Mouse (Mus musculus): ENCODE measurements around the gene Fut11.
A peak's percentile ranks its signal among the peaks of the same experiment; 100 is the strongest.
"Not testable (repeated sequence)": the region's sequence is repeated elsewhere in the genome, so short reads cannot be mapped to it uniquely, and the experiment has no call there.

Gene Fut11

DNA sequence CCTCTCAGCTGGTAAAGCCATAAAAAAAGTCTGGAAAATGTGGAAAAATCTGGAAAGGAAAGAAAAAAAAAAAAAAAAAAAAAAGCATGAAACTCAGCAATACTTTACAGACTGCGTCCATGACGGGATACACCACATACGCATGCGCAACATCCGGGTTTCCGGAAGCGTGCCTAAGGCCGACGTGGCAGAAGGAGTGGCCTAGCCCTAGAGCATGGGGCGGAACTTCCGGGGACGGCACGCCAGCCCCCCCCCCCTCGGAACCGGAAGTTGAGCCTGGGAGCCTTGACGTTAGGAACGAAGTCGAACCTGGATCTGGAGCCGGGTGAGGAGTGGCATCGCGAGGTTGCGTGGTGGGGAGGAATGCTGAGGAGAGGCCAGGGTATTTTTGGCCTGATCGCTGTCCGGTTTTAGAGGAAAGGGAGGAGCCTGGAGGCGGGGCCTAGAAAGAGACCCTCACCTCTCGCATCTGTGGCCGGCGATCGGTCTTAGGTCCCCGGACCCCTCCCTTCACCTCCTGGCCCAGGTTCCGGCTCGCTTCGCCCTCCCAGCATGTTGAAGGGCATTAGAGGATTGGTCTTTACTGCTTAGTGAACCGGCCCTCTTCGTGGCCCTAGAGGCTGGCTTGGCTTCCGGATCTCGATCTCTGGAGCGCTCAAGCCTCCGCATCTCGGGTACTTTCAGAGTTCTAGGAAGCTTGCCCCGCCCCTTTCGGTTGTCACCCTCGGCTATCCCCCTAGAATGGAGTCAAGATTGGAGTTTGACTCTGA is 20.5 kb upstream of the Fut11 start, which contains the start of gene Sec24c:
Gene Sec24c, plus strand, starts transcription at position 245 of the 770 bp plus-strand sequence.
- peak; percentile 97 for DNase-seq (ENCODE audit: low spot score)

DNA sequence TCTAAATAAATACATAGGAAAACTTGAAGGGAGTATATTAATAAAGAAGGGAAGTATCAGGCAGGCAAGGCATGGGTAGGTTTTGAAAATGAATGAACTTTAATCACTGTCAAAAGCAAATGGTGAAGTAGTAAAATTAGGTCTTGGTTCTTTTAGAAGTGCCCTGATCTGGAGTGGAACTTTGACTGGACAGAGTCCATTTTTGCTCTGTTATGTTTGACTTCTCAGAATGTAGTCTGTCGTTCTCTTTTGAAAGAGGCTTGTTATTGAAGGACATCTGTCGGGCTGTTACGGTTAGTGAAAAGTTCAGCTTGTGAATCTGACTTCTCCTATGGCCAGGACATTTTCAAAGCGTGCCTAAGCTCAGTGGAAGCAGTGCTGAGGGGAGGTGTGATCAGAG is 16.9 kb upstream of the Fut11 start:
- no peak for DNase-seq (ENCODE audit: low spot score)

DNA sequence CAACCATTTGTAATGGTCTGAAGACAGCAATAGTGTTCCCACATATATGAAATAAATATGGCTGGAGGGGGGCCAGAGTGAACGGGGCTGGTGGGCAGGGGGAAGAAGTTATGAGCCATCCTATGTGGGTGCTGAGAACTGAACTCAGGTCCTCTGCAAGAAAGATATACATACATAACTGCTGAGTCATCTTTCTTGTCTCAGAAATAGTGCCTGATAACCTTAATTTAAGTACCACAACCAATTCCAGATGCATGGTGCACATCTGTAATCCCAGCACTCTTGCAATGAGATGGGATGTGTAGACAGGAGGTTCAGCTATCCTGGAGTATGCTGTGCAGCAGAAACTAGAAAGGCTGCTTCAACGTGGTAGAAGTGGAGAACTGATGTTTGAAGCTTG is 13.0 kb upstream of the Fut11 start:
- no peak for DNase-seq (ENCODE audit: low spot score)

DNA sequence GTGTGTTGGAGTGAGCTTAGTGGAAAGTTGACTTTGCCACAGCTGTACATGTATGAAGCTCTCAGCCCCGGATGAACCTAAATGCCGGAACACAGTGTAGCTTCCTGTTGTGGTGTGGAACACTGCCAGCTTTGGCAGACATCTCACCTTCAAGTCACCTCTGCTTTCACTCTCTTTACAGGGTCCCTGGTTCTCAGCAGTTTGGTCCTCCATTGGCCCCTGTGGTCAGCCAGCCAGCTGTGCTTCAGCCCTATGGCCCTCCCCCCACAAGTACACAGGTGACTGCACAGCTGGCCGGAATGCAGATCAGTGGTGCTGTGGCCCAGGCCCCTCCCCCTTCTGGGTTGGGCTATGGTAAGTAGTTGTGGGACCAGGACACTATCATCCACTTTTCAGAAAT is 12.3 kb upstream of the Fut11 start:
- peak; percentile 29 for DNase-seq (ENCODE audit: low spot score)

DNA sequence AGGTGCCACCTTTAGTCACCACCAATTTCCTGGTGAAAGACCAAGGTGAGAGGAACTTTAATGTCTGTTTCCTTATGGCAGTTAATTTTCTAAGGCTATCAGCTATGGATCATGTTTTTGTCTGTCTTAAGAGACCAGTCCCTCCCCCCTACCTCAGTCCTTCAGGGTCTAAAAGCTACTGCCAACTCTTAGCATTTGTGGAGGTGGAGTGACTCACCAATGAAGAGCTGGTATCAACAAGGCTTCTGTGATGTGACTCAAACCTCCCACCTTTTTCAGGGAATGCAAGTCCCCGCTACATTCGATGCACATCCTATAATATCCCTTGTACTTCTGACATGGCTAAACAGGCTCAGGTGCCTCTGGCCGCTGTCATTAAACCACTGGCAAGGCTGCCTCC is 8.2 kb upstream of the Fut11 start:
- no peak for DNase-seq (ENCODE audit: low spot score)

DNA sequence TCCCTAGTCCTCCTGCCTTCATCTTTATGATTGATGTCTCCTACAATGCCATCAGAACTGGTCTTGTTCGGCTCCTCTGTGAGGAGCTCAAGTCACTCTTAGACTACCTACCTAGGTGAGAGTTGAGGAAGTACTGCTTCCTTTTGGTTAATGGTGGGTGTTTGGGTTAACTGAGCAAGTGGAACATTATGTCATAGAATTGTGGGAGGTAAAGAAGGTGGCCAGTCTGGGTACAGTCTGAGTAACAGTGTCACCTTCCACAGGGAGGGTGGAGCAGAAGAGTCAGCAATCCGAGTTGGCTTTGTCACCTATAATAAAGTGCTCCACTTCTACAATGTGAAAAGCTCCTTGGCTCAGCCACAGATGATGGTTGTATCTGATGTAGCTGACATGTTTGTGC is 5.8 kb upstream of the Fut11 start:
- DNase-seq (ENCODE audit: low spot score) = no peak

DNA sequence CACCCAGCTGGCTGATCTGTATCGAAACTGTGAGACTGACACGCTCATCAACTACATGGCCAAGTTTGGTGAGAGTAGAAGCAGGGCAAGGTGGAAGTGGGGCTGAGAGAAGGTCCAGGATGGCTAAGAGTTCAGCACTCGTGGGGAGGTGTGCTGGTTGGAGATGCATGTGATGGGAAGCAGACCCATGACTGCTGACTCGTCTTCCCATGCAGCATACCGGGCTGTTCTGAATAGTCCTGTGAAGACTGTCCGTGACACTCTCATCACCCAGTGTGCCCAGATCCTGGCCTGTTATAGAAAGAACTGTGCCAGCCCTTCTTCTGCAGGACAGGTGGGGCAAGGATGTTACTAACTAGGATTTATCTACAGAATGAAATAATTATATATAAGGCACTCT is 3.0 kb upstream of the Fut11 start:
- no peak for DNase-seq (ENCODE audit: low spot score)

DNA sequence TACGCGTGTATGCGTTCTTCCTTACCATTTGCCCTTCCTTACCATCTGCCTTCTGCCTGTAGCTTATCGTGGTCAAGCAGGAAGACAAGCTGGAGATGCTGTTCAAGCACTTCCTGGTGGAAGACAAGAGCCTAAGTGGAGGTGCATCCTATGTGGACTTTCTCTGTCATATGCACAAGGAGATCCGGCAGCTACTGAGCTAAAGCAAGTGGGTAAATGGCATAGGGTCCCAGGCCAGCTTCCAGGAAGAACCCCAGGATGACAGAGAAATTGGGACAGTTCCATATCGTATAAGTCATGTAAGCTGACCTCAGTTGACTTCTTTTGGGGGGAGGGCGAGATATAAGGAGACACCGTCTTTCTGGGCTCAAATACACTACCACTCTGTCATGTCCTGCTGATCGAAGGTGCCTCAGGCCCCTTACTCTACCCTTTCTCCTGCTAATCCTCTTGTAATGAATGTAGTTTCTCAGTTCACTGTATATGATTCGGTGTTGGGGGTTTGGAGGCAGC is 1.1 kb upstream of the Fut11 start:
- DNase-seq (ENCODE audit: low spot score) = no peak

DNA sequence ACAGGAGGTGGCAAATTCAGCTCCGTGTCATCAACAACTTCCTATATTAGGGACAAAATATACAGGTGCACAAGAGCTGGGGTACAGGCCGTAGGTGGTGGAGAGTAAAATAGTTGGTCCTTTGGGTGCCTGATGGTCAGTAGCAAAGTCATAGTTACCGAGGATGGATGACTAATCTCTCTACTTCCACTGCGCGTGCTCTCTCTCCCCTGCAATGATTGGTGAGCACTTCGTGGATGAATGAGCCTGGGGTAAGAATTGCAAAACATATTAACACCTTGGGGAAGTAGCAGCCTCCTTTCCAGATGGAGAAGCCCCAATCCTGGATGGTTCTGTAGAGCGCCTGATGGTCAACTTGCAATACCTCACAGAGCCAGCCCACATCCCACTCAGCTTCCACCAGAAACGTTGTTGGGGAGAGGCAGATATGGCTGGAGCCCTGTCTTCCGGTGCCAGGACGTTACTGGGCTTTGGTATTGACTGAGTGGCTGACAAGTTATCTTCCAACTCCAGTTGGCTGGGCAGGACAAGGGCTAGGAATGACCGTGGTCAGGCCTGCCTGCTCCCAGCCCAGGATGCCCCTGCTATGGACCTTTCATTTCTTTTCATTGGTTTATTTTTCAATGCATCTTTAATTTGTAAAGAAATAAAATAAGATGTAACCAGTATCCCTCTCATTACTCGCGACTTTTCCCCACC is 434 bp upstream of the Fut11 start:
- DNase-seq (ENCODE audit: low spot score) = no peak

DNA sequence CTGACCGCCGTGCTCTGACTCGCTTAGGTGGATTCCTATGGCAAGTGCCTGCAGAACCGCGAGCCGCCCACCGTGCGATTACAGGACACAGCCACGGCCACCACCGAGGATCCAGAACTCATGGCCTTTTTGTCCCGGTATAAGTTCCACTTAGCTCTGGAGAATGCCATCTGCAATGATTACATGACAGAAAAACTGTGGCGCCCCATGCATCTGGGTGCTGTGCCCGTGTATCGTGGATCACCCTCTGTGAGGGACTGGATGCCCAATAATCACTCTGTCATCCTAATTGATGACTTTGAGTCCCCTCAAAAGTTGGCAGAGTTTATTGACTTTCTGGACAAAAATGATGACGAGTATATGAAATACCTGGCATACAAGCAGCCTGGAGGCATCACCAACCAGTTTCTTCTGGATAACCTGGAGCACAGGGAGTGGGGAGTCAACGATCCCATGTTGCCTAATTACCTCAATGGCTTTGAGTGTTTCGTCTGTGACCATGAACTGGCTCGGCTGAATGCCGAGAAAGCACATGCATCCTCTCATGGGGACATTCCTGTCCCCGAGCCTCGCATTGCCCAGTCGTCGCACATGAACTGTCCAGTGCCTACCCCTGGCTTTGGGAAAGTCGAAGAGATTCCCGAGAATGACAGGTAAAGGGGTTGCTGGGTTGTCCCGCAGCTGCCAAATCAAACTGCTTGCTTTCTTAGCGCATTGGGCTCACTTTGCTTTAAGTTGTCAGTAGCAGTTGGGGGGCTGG is 1.2 kb downstream of the Fut11 start:
- DNase-seq (ENCODE audit: low spot score) = no peak

DNA sequence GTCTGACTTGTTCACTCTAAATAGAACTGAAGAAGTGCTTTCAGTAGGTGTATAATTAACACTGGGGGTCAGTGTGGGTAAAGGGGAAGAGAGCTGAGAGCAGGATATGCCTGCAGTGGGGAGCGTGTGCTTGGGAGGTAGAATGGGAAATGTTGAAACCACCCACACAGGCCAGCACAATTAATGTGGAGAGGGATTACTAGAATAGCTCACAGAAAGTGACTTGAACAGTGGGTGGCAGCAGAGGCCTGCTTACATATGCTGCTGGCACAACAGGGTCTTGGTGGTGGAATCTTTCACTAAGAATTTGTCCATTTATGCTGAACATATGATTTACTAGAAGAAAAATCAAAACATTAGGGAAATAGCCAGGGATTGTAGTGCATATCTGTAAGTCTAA is 2.2 kb downstream of the Fut11 start:
- no peak for DNase-seq (ENCODE audit: low spot score)

DNA sequence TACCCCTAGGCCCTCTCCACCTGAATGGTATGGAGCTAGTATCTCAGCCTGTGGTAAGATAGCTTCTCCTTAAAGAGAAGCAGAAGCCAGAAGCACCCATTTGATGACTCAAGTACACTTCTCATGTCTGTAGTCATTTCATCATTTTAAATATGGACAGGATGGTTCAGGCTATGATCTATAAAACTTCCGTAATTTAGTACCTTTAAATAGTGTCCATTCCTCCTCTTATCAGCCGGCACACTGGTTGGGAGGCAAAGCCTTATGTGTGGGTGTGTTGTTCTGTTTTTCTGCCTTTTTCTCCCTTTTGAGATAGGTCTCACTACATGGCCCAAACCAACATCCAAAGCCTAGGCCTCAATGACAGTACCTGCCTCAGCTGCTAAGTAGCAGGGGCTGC is 3.7 kb downstream of the Fut11 start:
- DNase-seq (ENCODE audit: low spot score) = no peak

DNA sequence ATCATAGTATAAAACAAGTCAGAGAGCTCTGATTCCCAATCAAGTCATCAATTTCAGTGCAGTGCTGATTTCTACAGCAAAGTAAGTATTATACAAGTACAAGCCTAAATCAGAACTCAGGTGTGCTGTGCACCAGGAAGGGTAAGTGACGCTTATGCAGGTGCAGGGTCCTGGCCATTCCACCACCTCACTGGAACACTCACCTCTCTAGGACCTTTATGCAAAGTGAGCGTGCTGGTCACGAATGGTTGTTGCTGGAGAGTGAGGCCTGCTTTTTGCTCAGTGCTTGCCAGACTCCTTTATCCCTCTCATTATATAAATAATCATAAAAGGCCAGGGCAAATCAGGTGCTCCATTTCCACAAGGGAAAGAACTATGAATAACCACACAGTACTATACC is 5.6 kb downstream of the Fut11 start:
- no peak for DNase-seq (ENCODE audit: low spot score)

DNA sequence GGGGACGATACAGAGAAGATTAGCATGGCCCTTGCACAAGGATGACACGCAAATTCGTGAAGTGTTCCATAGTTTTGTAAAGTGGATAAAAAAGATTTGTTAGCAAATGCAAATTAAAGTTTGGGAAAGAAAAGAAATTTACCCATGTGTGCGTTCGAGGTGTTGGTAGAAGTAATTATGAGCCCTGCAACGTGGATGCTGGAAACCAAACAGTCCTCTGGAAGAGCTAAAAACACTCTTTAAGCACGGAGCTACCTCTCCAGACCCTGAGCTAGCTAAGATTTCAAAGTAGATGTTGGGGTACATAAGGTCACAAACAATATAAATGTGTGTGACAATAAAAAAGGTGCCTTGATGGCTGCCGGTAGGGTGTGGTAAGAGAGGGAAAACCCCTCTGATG is 6.8 kb downstream of the Fut11 start:
- DNase-seq (ENCODE audit: low spot score) = no peak

DNA sequence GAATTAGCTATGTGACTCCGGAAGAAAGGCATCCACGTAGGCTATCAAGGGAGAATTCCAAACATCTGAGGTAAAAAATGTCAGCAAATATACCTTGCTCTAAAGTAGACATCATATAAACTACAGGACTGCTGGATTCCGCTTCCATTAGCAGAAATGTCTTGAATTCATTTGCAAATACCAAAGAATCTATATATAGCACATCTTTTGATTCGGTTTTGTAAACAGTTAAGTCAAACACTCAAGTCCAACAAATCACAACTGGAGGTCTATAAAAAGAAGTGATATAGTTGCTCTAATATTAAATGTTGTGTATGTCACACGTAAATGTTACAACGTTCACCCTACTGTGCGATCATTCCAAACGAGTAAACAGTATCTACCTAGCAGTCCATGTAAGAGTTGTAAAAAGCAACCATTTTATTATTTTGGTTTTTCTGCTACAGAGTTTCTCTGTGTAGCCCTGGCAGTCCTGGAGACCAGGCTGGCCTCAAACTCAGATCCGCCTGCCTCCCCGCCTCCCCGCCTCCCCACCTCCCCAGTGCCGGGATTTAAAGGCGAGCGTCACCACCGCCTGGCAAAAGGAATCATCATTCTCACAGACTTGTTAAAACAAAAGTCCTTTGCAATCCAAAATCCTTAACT is 7.5 kb downstream of the Fut11 start:
- no peak for DNase-seq (ENCODE audit: low spot score)

DNA sequence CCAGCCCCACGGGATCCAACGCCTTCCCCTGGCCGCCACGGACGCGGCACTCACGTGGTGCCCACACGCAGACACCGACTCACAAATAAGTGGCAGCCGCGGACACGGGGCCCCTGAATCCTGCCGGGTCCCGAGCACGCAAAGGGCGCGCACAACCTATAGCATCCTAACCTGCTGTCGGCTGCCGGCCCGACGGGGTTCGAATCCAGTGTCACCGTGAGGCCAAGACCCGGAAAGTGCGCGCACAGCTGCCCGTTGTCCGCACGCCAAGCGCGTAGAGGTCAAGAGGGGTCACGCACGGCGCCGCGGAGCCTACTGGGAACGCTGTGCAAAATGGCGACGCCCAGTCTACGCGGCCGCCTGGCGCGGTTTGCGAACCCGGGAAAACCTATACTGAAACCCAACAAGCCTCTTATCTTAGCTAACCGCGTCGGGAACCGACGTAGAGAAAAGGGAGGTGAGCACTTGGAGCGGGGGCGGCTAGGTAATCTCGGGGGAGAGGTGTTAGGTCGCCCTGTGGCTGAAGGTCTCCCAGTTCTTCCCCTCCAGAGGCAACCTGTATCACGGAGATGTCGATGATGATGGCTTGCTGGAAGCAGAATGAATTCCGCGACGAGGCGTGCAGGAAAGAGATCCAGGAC is 8.1 kb downstream of the Fut11 start, which contains the start of gene Chchd1:
Gene Chchd1, plus strand, starts transcription at position 266 of the 641 bp plus-strand sequence.
- DNase-seq (ENCODE audit: low spot score) = peak; percentile 83

DNA sequence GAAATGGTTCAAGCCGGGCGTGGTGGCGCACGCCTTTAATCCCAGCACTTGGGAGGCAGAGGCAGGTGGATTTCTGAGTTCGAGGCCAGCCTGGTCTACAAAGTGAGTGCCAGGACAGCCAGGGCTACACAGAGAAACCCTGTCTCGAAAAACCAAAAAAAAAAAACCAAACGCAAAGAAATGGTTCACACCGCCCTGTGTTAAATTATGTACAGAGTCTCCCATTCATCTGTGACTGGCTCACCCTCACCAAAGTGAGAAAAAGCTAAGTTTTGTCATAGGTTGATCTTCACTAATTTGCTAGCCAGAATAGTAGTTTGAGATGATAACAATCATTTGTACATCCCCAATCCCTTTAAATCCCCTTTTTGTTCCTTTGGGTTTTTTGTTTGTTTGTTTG is 8.7 kb downstream of the Fut11 start:
- DNase-seq (ENCODE audit: low spot score) = not testable (repeated sequence)

DNA sequence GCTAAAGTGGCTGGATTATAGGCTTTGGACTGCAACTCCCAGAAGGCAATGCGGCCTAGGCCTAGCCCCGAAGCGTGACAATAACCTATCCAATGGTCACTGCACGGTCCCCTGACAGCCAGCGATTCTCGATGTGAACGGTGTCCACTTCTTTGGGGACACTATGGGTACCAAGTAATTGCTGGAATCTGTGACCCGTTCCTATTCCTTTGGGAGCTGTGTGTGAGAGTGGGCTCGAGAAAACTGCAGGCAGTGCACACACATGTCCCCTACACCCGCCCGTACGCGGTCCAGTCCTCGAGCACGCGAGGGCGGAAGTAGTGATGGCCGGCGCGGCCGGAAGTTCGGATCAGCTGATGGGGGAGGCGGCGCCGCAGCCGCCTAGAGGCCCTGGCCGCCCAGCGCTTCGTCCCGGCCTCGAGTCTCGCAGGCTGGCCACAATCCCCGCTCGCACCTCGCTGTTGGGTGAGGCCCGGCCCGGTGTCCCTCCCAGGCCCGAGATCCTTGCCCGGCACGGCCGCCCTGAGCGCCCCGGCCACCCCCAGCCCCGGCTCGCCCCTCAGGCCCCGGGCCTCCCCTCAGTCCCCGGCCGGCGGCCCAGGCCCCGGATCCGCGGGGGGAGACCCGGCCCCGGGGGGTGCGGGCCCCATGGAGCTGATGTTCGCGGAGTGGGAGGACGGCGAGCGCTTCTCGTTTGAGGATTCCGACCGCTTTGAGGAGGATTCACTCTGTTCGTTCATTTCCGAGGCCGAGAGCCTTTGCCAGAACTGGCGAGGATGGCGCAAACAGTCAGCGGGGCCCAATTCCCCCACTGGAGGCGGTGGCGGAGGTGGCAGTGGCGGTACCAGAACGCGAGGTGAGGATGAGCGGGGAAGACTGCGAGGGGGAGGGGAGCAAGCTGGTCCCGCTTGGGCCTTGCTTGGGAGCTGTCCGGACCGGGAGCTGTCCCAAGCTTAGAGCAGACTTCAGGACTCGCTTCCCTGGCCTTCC is 12.7 kb downstream of the Fut11 start, which contains the start of gene Zswim8:
Gene Zswim8, plus strand, starts transcription at position 352 of the 990 bp plus-strand sequence.
- peak; percentile 80 for DNase-seq (ENCODE audit: low spot score)

DNA sequence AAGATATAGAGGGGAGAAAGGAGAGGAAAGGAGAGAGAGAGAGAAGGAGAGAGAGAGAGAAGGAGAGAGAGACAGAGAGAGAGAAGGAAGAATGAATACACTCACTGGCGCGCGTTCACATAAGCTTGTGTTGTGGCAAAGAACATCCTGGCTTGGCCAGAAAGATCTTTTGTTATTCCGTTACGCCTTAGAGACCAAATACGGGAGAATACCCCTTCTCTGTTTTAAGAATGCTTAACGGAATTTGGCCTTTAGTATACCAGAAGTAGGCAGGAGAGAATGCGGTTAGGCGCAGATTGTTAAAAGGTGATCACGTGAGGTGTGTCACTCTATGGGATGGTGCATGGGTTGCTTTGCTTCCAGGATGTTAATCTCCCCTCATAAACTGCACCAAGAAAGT is 13.5 kb downstream of the Fut11 start:
- DNase-seq (ENCODE audit: low spot score) = no peak

DNA sequence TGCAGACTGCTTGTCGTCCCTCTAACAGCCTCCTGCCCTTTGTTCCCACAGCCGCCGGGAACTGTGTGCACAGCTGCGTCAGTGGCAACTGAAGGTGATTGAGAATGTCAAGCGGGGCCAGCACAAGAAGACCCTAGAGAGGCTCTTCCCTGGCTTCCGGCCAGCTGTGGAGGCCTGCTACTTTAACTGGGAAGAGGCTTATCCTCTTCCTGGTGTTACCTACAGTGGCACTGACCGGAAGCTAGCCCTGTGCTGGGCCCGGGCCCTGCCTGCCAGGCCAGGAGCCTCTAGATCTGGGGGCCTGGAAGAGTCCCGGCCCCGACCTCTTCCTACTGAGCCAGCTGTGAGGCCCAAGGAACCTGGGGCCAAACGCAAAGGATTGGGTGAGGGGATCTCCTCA is 19.1 kb downstream of the Fut11 start:
- DNase-seq (ENCODE audit: low spot score) = no peak

Measured in spleen, adult 12 weeks (tissue).